Mouse (Mus musculus) right cerebral cortex, postnatal 10 days (tissue): ENCODE results near the gene Rims1.

Experiments
- DNase-seq, 2 experiments: peaks; one replicate each; pipeline ENCODE4 v3.0.0; 2021; ENCODE audit warnings: low spot score in 2 of 2

The Rims1 gene

GRCm38 (mm10) chr1:22695046-22695445 lies 110.7 kb downstream of the Rims1 start:
- DNase-seq = no peak

- DNase-seq = no peak
Observed at GRCm38 (mm10) chr1:22694514-22694913, 111.3 kb downstream of the Rims1 start.

GRCm38 (mm10) chr1:22683455-22683854 lies 122.3 kb downstream of the Rims1 start:
- DNase-seq = no peak

GRCm38 (mm10) chr1:22664196-22664595 lies 141.6 kb downstream of the Rims1 start:
- DNase-seq = no peak

GRCm38 (mm10) chr1:22661825-22662224 lies 144.0 kb downstream of the Rims1 start:
- no peak for DNase-seq

- no peak for DNase-seq
Observed at GRCm38 (mm10) chr1:22655983-22656382, 149.8 kb downstream of the Rims1 start.

- DNase-seq = peak; percentile 39 to 41
Observed at GRCm38 (mm10) chr1:22654903-22655302, 150.9 kb downstream of the Rims1 start.

- no peak for DNase-seq
Observed at GRCm38 (mm10) chr1:22650588-22650987, 155.2 kb downstream of the Rims1 start.

- DNase-seq = no peak
Observed at GRCm38 (mm10) chr1:22649432-22649831, 156.4 kb downstream of the Rims1 start.

GRCm38 (mm10) chr1:22645257-22645656 lies 160.5 kb downstream of the Rims1 start:
- no peak for DNase-seq

- peak; percentile 47 to 53 for DNase-seq
Observed at GRCm38 (mm10) chr1:22640568-22640967, 165.2 kb downstream of the Rims1 start.

GRCm38 (mm10) chr1:22639702-22640101 lies 166.1 kb downstream of the Rims1 start:
- DNase-seq = no peak

- no peak for DNase-seq
Observed at GRCm38 (mm10) chr1:22633871-22634270, 171.9 kb downstream of the Rims1 start.

- no peak for DNase-seq
Observed at GRCm38 (mm10) chr1:22632551-22632950, 173.2 kb downstream of the Rims1 start.

- DNase-seq = no peak
Observed at GRCm38 (mm10) chr1:22631991-22632390, 173.8 kb downstream of the Rims1 start.

- no peak for DNase-seq
Observed at GRCm38 (mm10) chr1:22629011-22629410, 176.8 kb downstream of the Rims1 start.

- no peak for DNase-seq
Observed at GRCm38 (mm10) chr1:22627013-22627412, 178.8 kb downstream of the Rims1 start.

GRCm38 (mm10) chr1:22626295-22626694 lies 179.5 kb downstream of the Rims1 start:
- no peak for DNase-seq

GRCm38 (mm10) chr1:22620827-22621226 lies 185.0 kb downstream of the Rims1 start:
- no peak for DNase-seq

GRCm38 (mm10) chr1:22615601-22616000 lies 190.2 kb downstream of the Rims1 start:
- DNase-seq = no peak

- DNase-seq = no peak
Observed at GRCm38 (mm10) chr1:22613609-22614008, 192.2 kb downstream of the Rims1 start.

- peak in 1 of 2 experiments; percentile 45 for DNase-seq
Observed at GRCm38 (mm10) chr1:22604329-22605044, 201.3 kb downstream of the Rims1 start.

GRCm38 (mm10) chr1:22596197-22596596 lies 209.6 kb downstream of the Rims1 start:
- no peak for DNase-seq

- no peak for DNase-seq
Observed at GRCm38 (mm10) chr1:22594841-22595240, 211.0 kb downstream of the Rims1 start.
